Mouse (Mus musculus) brain, embryonic 14.5 days (tissue): ENCODE data around the gene Snx33. TPM values are rescaled to one million over a fixed set of nuclear protein-coding genes. Genes with fewer than 3 reads are reported as not detected.

Experiments
- DNase-seq: peaks from one replicate; pipeline ENCODE4 v3.0.0-alpha.2; 2011; ENCODE audit warnings: low read depth
- CTCF ChIP-seq: fragments of 200-500 bp; IDR thresholded peaks from 2 replicates; pipeline ENCODE4 v1.5.1; 2012; ENCODE audit warnings: inconsistent platforms, mild to moderate bottlenecking, moderate library complexity, borderline replicate concordance; ENCODE audit not compliant: insufficient read depth, insufficient read length; ENCODE audit errors: extremely low read depth
- POLR2A ChIP-seq: fragments of 200-500 bp; IDR thresholded peaks from 2 replicates; pipeline ENCODE4 v1.6.1; 2012; ENCODE audit warnings: mild to moderate bottlenecking, inconsistent platforms, borderline replicate concordance; ENCODE audit not compliant: poor library complexity, insufficient read depth, insufficient read length, severe bottlenecking; ENCODE audit errors: extremely low read depth
- polyA plus RNA-seq: library from polyadenylated mRNA; depleted of rRNA; stranded (reverse); fragments of >200 nt; gene quantifications from 2 replicates; pipeline ENCODE4 v1.2.3, GENCODE M21; 2012

Gene Snx33
- polyA plus RNA-seq, 1 experiment: 4.0 TPM

- peak; percentile 12; the same call in 1 of the 2 replicates for TF ChIP-seq CTCF
- 0 out of 2 replicates have a peak, but pooled peaks have one; percentile 29 for TF ChIP-seq POLR2A
- DNase-seq: peak; percentile 99
Observed at GRCm38 (mm10) chr9:56937223-56938160, 9.3 kb upstream of the Snx33 start, which contains the start of gene Imp3. Imp3 (plus strand) TSS chr9:56937475.

GRCm38 (mm10) chr9:56936861-56937222 lies 8.7 kb upstream of the Snx33 start:
- DNase-seq: no peak
- no peak for TF ChIP-seq POLR2A
- no peak for TF ChIP-seq CTCF

GRCm38 (mm10) chr9:56930556-56930955 lies 2.4 kb upstream of the Snx33 start:
- no peak for DNase-seq
- TF ChIP-seq CTCF (no peak), POLR2A (no peak)

GRCm38 (mm10) chr9:56929496-56929895 lies 1.3 kb upstream of the Snx33 start:
- no peak for DNase-seq

GRCm38 (mm10) chr9:56927191-56928012 lies 769 bp downstream of the Snx33 start:
- TF ChIP-seq POLR2A (no peak), CTCF (no peak)
- DNase-seq: peak; percentile 47

More at GRCm38 (mm10) chr9:56929496-56929895, 1.3 kb upstream of the Snx33 start:
- TF ChIP-seq POLR2A (no peak), CTCF (no peak)

- TF ChIP-seq POLR2A (no peak), CTCF (no peak)
- DNase-seq: no peak
Observed at GRCm38 (mm10) chr9:56926387-56926786, 1.8 kb downstream of the Snx33 start.

GRCm38 (mm10) chr9:56926025-56926360 lies 2.2 kb downstream of the Snx33 start:
- DNase-seq: no peak
- TF ChIP-seq CTCF (no peak), POLR2A (no peak)

GRCm38 (mm10) chr9:56925291-56926024 lies 2.7 kb downstream of the Snx33 start:
- DNase-seq: peak; percentile 1
- no peak for TF ChIP-seq CTCF
- TF ChIP-seq POLR2A: no peak

GRCm38 (mm10) chr9:56924651-56925027 lies 3.5 kb downstream of the Snx33 start:
- DNase-seq: peak; percentile 67
- TF ChIP-seq CTCF: no peak
- TF ChIP-seq POLR2A: no peak

GRCm38 (mm10) chr9:56923841-56924650 lies 4.1 kb downstream of the Snx33 start:
- no peak for DNase-seq
- no peak for TF ChIP-seq POLR2A
- TF ChIP-seq CTCF: no peak
